Mouse (Mus musculus) stomach, embryonic 14.5 days (tissue): ENCODE measurements around the gene Gm12185. TPM values are rescaled to one million over a fixed set of nuclear protein-coding genes. Genes with fewer than 3 reads are reported as not detected.
A peak's percentile ranks its signal among the peaks of the same experiment; 100 is the strongest.
"Not testable (repeated sequence)": the region's sequence is repeated elsewhere in the genome, so short reads cannot be mapped to it uniquely, and the experiment has no call there.

Source experiments
- ATAC-seq: fragments of 200-750 bp; cut with Nextera tagmentation; 2 replicates; pipeline ENCODE4 v1.8.0; 2017; ENCODE audit warnings: low read depth, moderate TSS enrichment; ENCODE audit not compliant: insufficient number of reproducible peaks, insufficient read depth, low FRiP score
- H3K27ac ChIP-seq: fragments of 300-500 bp; sonication (generic); 2 replicates; pipeline ENCODE4 v1.5.1; 2014; ENCODE audit warnings: mild to moderate bottlenecking, low read length, moderate library complexity, mixed read lengths
- H3K27me3 ChIP-seq: fragments of 300-500 bp; sonication (generic); 2 replicates; pipeline ENCODE4 v1.6.1; 2014; ENCODE audit warnings: low read length, control low read depth, mixed read lengths; ENCODE audit not compliant: control insufficient read depth, insufficient read depth
- H3K36me3 ChIP-seq: fragments of 300-500 bp; sonication (generic); 2 replicates; pipeline ENCODE4 v1.6.1; 2014; ENCODE audit warnings: mild to moderate bottlenecking, control low read depth, low read length, moderate library complexity, mixed read lengths; ENCODE audit not compliant: control insufficient read depth, insufficient read depth
- H3K4me1 ChIP-seq: fragments of 300-500 bp; sonication (generic); 2 replicates; pipeline ENCODE4 v1.6.1; 2014; ENCODE audit warnings: low read length, control low read depth, mixed read lengths; ENCODE audit not compliant: control insufficient read depth, insufficient read depth
- H3K4me2 ChIP-seq: fragments of 300-500 bp; sonication (generic); replicated peaks from 2 replicates; pipeline ENCODE4 v1.6.1; 2014; ENCODE audit warnings: low read depth, low read length, control low read depth
- H3K4me3 ChIP-seq: fragments of 300-500 bp; sonication (generic); 2 replicates; pipeline ENCODE4 v1.5.1; 2014; ENCODE audit warnings: low read depth, low read length, control low read depth
- H3K9ac ChIP-seq: fragments of 300-500 bp; sonication (generic); replicated peaks from 2 replicates; pipeline ENCODE4 v1.6.1; 2014; ENCODE audit warnings: low read depth, mild to moderate bottlenecking, control low read depth, low read length, moderate library complexity, mixed read lengths
- H3K9me3 ChIP-seq: fragments of 300-500 bp; sonication (generic); 2 replicates; pipeline ENCODE4 v1.6.1; 2016; ENCODE audit warnings: low read depth, low read length, control low read depth; ENCODE audit not compliant: control insufficient read depth
- WGBS: fragments of 180-500 bp; shearing (Covaris S2); extraction: QIAGEN DNeasy Blood & Tissue Kit; methylation state at CpG from one replicate; pipeline ENCODE4 v1.1.7; 2014; 5-methylcytosine and 5-hydroxymethylcytosine counted together
- polyA plus RNA-seq: library from polyadenylated mRNA; unstranded; fragments of >200 nt; fragmentation: Nextera tagmentation; extraction: Ambion mirVana; gene quantifications from 2 replicates; pipeline ENCODE4 v1.2.1, GENCODE M21; 2014

Gm12185 gene
- polyA plus RNA-seq, 1 experiment from 2014 or later = not detected

- WGBS = 77% methylated on average over 6 of the region's 6 CpGs
Observed at GRCm38 (mm10) chr11:48900654-48901566, 91.1 kb downstream of the Gm12185 start.

GRCm38 (mm10) chr11:48898812-48899431, 93.1 kb downstream of the Gm12185 start:
- no peak overlapping the region for H3K27ac ChIP-seq
- ATAC-seq = no peak
- 75% methylated on average over 2 of the region's 2 CpGs for WGBS

More at GRCm38 (mm10) chr11:48900654-48901566, 91.1 kb downstream of the Gm12185 start:
- H3K4me1 ChIP-seq, H3K27me3 ChIP-seq, H3K4me3 ChIP-seq, H3K4me2 ChIP-seq, H3K9ac ChIP-seq, ATAC-seq, H3K27ac ChIP-seq, H3K36me3 ChIP-seq, H3K9me3 ChIP-seq: not testable (repeated sequence)

GRCm38 (mm10) chr11:48876680-48877079, 115.3 kb downstream of the Gm12185 start:
- Histone ChIP-seq H3K27ac (no peak overlapping the region), H3K36me3 (no peaks in the 10 kb centered on the region), H3K4me2 (no peak overlapping the region), H3K27me3 (no peaks in the 10 kb centered on the region), H3K9ac (no peak overlapping the region), H3K4me3 (no peak overlapping the region), H3K9me3 (no peaks in the 10 kb centered on the region), H3K4me1 (no peaks in the 10 kb centered on the region)
- 85% methylated on average over 1 of the region's 1 CpGs for WGBS
- no peak for ATAC-seq

More at GRCm38 (mm10) chr11:48898812-48899431, 93.1 kb downstream of the Gm12185 start:
- no peak overlapping the region for H3K4me3 ChIP-seq
- no peak overlapping the region for H3K9ac ChIP-seq
- no peaks in the 10 kb centered on the region for H3K9me3 ChIP-seq
- no peaks in the 10 kb centered on the region for H3K27me3 ChIP-seq
- no peaks in the 10 kb centered on the region for H3K4me1 ChIP-seq
- no peak overlapping the region for H3K4me2 ChIP-seq
- H3K36me3 ChIP-seq = no peaks in the 10 kb centered on the region

- H3K27ac ChIP-seq, H3K4me3 ChIP-seq, ATAC-seq, H3K4me2 ChIP-seq, H3K36me3 ChIP-seq, H3K9ac ChIP-seq, H3K27me3 ChIP-seq, H3K9me3 ChIP-seq, H3K4me1 ChIP-seq: not testable (repeated sequence)
- WGBS = 71% methylated on average over 1 of the region's 1 CpGs
Observed at GRCm38 (mm10) chr11:48875343-48875837, 116.6 kb downstream of the Gm12185 start.

GRCm38 (mm10) chr11:48874465-48874864, 117.6 kb downstream of the Gm12185 start:
- H3K27ac ChIP-seq = no peak overlapping the region
- no peaks in the 10 kb centered on the region for H3K9me3 ChIP-seq
- H3K4me3 ChIP-seq = no peak overlapping the region
- 0% methylated on average over 4 of the region's 4 CpGs for WGBS
- no peak overlapping the region for H3K4me2 ChIP-seq
- no peaks in the 10 kb centered on the region for H3K36me3 ChIP-seq
- no peaks in the 10 kb centered on the region for H3K27me3 ChIP-seq
- no peak overlapping the region for H3K9ac ChIP-seq
- H3K4me1 ChIP-seq = peaks cover 11% of the 10 kb centered on the region
- ATAC-seq = no peak

GRCm38 (mm10) chr11:48873591-48874290, 118.3 kb downstream of the Gm12185 start:
- 55% methylated on average over 10 of the region's 10 CpGs for WGBS
- ATAC-seq = 0 out of 2 replicates have a peak, but pooled peaks have one; percentile 15

GRCm38 (mm10) chr11:48872695-48873300, 119.2 kb downstream of the Gm12185 start:
- H3K4me1 ChIP-seq = peaks cover 14% of the 10 kb centered on the region
- H3K4me2 ChIP-seq = no peak overlapping the region
- 66% methylated on average over 7 of the region's 7 CpGs for WGBS
- H3K9me3 ChIP-seq = no peaks in the 10 kb centered on the region
- no peaks in the 10 kb centered on the region for H3K27me3 ChIP-seq
- no peak overlapping the region for H3K9ac ChIP-seq
- peak overlapping the region; percentile 79; the same call in 1 of the 2 replicates for H3K27ac ChIP-seq
- H3K36me3 ChIP-seq = no peaks in the 10 kb centered on the region
- H3K4me3 ChIP-seq = no peak overlapping the region
- peak; percentile 53; the same call in 1 of the 2 replicates for ATAC-seq

More at GRCm38 (mm10) chr11:48873591-48874290, 118.3 kb downstream of the Gm12185 start:
- Histone ChIP-seq H3K27ac (peak overlapping the region; percentile 44; the same call in 1 of the 2 replicates), H3K36me3 (no peaks in the 10 kb centered on the region), H3K9ac (no peak overlapping the region), H3K27me3 (no peaks in the 10 kb centered on the region), H3K4me2 (no peak overlapping the region), H3K9me3 (no peaks in the 10 kb centered on the region), H3K4me1 (peaks cover 14% of the 10 kb centered on the region), H3K4me3 (no peak overlapping the region)
